Mouse (Mus musculus) hindbrain, embryonic 12.5 days (tissue): ENCODE data around the gene D430041D05Rik. TPM values are rescaled to one million over a fixed set of nuclear protein-coding genes. Genes with fewer than 3 reads are reported as not detected.

Experiments used
- ATAC-seq: fragments of 200-750 bp; cut with Nextera tagmentation; 2 replicates; pipeline ENCODE4 v1.8.0; 2017; ENCODE audit warnings: moderate TSS enrichment; ENCODE audit not compliant: low FRiP score
- H3K27ac ChIP-seq: fragments of 300-500 bp; sonication (generic); 2 replicates; pipeline ENCODE4 v1.5.1; 2016; ENCODE audit warnings: mild to moderate bottlenecking
- H3K27me3 ChIP-seq: fragments of 300-500 bp; sonication (generic); 2 replicates; pipeline ENCODE4 v1.6.1; 2016; ENCODE audit warnings: mild to moderate bottlenecking
- H3K36me3 ChIP-seq: fragments of 300-500 bp; sonication (generic); 2 replicates; pipeline ENCODE4 v1.6.1; 2016; ENCODE audit warnings: mild to moderate bottlenecking
- H3K4me1 ChIP-seq: fragments of 300-500 bp; sonication (generic); 2 replicates; pipeline ENCODE4 v1.6.1; 2016
- H3K4me2 ChIP-seq: fragments of 300-500 bp; sonication (generic); replicated peaks from 2 replicates; pipeline ENCODE4 v1.6.1; 2016; ENCODE audit warnings: mild to moderate bottlenecking
- H3K4me3 ChIP-seq: fragments of 300-500 bp; sonication (generic); 2 replicates; pipeline ENCODE4 v1.5.1; 2016; ENCODE audit warnings: mild to moderate bottlenecking
- H3K9ac ChIP-seq: fragments of 300-500 bp; sonication (generic); 2 replicates; pipeline ENCODE4 v1.6.1; 2016; ENCODE audit warnings: mild to moderate bottlenecking, moderate library complexity
- H3K9me3 ChIP-seq: fragments of 300-500 bp; sonication (generic); replicated peaks from 2 replicates; pipeline ENCODE4 v1.6.1; 2016; ENCODE audit warnings: mild to moderate bottlenecking
- WGBS: fragments of 180-500 bp; shearing (Covaris S2); methylation state at CpG from one replicate; pipeline ENCODE4 v1.1.7; 2016; 5-methylcytosine and 5-hydroxymethylcytosine counted together
- polyA plus RNA-seq: library from polyadenylated mRNA; unstranded; fragments of >200 nt; fragmentation: Nextera tagmentation; extraction: Ambion mirVana; gene quantifications from 2 replicates; pipeline ENCODE4 v1.2.1, GENCODE M21; 2016

D430041D05Rik gene
- polyA plus RNA-seq, 1 experiment from 2014 or later: 4.2 TPM

DNA sequence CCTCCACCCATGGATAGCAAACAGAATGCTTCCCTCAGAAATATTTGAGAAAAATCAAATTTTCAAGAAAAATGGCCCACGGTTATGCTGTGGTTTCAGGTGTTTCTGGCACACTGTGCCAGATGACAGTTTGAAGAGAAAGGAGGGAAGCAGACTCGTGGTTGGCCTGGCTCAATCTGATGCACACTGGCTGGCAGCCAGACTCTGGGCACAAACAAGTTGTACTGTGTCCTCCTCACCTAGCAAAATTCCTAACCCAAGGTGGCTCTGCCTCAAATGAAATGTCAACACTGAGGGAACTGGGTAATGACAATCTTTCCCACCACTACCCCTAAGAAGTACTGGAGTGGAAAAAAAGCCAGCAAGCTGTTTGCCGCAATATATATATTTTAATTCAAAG, 15.3 kb upstream of the D430041D05Rik start:
- no peaks in the 10 kb centered on the region for H3K4me1 ChIP-seq
- no peak overlapping the region for H3K27ac ChIP-seq
- no peak for ATAC-seq
- peaks cover 20% of the 10 kb centered on the region for H3K36me3 ChIP-seq
- whole genome bisulfite sequencing: 90% methylated on average over 3 of the region's 3 CpGs
- H3K27me3 ChIP-seq: no peaks in the 10 kb centered on the region
- H3K4me2 ChIP-seq: no peak overlapping the region
- no peak overlapping the region for H3K4me3 ChIP-seq
- H3K9ac ChIP-seq: no peak overlapping the region
- H3K9me3 ChIP-seq: no peaks in the 10 kb centered on the region

DNA sequence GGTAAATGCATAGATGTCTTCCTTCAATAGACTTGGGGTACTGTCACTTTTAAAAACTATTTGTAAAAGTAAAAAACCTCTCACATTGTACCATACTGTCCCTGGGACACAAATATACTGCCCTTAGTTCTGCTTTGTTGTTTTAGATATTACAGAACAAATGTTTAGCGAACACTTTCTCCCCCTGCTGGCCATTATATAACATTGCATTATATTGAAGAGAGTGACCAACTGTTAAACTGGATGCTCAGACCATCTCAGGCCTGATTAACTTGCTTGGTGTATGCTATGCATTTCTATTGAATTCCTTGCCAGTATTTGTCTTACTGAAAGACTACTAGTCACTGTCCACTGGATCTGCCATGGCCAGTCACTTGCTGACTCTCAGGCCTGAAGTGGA, 11.4 kb upstream of the D430041D05Rik start:
- Histone ChIP-seq H3K4me1 (no peaks in the 10 kb centered on the region), H3K27me3 (no peaks in the 10 kb centered on the region), H3K4me2 (no peak overlapping the region), H3K4me3 (no peak overlapping the region), H3K36me3 (peaks cover 4% of the 10 kb centered on the region), H3K9ac (no peak overlapping the region), H3K27ac (no peak overlapping the region), H3K9me3 (no peaks in the 10 kb centered on the region)
- WGBS: 6% methylated on average over 1 of the region's 1 CpGs
- ATAC-seq: peak; percentile 8; the same call in 1 of the 2 replicates

DNA sequence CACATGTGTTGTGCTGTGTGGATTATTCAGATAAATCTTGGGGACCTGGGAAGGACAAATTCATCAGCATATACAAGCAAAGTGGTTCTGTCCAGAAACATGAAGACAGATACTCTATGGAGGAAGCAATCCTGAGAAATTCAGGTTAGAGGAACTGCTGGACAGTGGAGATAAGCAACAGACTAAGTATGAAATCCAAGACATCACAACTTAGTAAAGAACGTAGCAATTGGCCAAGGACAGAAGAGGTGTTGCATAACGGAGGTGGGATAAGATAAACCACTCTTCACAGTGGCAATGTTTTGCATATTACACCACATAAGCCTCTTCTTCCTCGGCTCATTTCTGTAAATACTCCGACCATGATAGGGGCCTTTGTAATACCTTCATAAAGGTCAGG, 10.0 kb upstream of the D430041D05Rik start:
- Histone ChIP-seq H3K27me3 (no peaks in the 10 kb centered on the region), H3K9ac (no peak overlapping the region), H3K36me3 (peaks cover 4% of the 10 kb centered on the region), H3K4me1 (no peaks in the 10 kb centered on the region), H3K4me2 (no peak overlapping the region), H3K27ac (no peak overlapping the region), H3K9me3 (no peaks in the 10 kb centered on the region), H3K4me3 (no peak overlapping the region)
- 92% methylated on average over 4 of the region's 4 CpGs for WGBS
- ATAC-seq: no peak

- ATAC-seq: no peak
Observed at GRCm38 (mm10) chr2:104419999-104420398, 9.2 kb upstream of the D430041D05Rik start.

DNA sequence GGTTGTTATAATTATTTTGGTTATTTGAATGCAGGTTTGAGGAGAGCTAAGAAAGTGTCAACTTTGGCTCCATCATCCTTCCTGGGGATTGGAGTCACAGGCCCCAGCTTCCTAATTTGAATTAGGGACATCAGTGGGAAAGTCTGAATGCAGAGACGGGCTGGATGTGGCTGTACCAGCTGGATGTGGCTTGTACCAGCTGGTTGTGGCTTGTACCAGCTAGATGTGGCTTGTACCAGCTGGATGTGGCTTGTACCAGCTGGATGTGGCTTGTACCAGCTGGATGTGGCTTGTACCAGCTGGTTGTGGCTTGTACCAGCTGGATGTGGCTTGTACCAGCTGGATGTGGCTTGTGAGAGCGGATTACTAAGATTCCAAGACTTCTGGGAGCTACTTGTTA, 8.6 kb upstream of the D430041D05Rik start:
- Histone ChIP-seq H3K4me2 (no peak overlapping the region), H3K9me3 (no peaks in the 10 kb centered on the region), H3K4me1 (no peaks in the 10 kb centered on the region), H3K9ac (no peak overlapping the region), H3K4me3 (no peak overlapping the region), H3K27me3 (no peaks in the 10 kb centered on the region), H3K36me3 (no peaks in the 10 kb centered on the region), H3K27ac (no peak overlapping the region)
- no peak for ATAC-seq
- WGBS: 76% methylated on average over 2 of the region's 2 CpGs

More at GRCm38 (mm10) chr2:104419999-104420398, 9.2 kb upstream of the D430041D05Rik start:
- Histone ChIP-seq H3K27ac (no peak overlapping the region), H3K4me3 (no peak overlapping the region), H3K4me2 (no peak overlapping the region), H3K4me1 (no peaks in the 10 kb centered on the region), H3K27me3 (no peaks in the 10 kb centered on the region), H3K36me3 (peaks cover 1% of the 10 kb centered on the region), H3K9ac (no peak overlapping the region), H3K9me3 (no peaks in the 10 kb centered on the region)
- WGBS: 86% methylated on average over 1 of the region's 1 CpGs

- no peak for ATAC-seq
- H3K27ac ChIP-seq: no peak overlapping the region
- H3K4me2 ChIP-seq: no peak overlapping the region
- no peaks in the 10 kb centered on the region for H3K9me3 ChIP-seq
- no peak overlapping the region for H3K4me3 ChIP-seq
- H3K9ac ChIP-seq: no peak overlapping the region
- peaks cover 8% of the 10 kb centered on the region for H3K4me1 ChIP-seq
- peaks cover 43% of the 10 kb centered on the region for H3K27me3 ChIP-seq
- 84% methylated on average over 3 of the region's 3 CpGs for WGBS
- H3K36me3 ChIP-seq: no peaks in the 10 kb centered on the region
Observed at GRCm38 (mm10) chr2:104413011-104413410, 2.2 kb upstream of the D430041D05Rik start.

DNA sequence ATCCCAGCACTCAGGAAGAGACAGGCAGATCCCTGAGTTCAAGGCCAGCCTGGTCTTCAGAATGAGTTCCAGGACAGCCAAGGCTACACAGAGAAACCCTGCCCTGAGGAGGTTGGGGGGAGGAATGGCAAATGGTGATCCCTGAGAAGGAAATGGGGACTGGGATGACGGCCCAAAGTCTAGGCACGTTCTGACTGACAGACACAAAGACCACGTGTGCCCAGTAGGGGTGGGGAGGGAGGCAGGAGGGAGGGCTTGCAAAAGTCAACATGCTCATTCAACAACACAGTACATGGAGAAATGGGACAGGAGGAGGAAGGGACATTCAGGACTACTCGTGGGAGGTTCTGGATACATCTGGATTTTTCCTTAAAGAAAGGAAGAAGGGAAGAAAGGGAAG, 1.7 kb upstream of the D430041D05Rik start:
- no peaks in the 10 kb centered on the region for H3K36me3 ChIP-seq
- H3K27me3 ChIP-seq: peaks cover 48% of the 10 kb centered on the region
- no peak overlapping the region for H3K4me3 ChIP-seq
- ATAC-seq: no peak
- H3K4me1 ChIP-seq: peaks cover 12% of the 10 kb centered on the region
- no peak overlapping the region for H3K9ac ChIP-seq
- WGBS: 37% methylated on average over 4 of the region's 4 CpGs
- H3K27ac ChIP-seq: no peak overlapping the region
- H3K4me2 ChIP-seq: no peak overlapping the region
- H3K9me3 ChIP-seq: no peaks in the 10 kb centered on the region

GRCm38 (mm10) chr2:104411806-104412205, 993 bp upstream of the D430041D05Rik start:
- WGBS: 92% methylated on average over 7 of the region's 7 CpGs
- Histone ChIP-seq H3K4me1 (peaks cover 17% of the 10 kb centered on the region), H3K4me3 (no peak overlapping the region), H3K27me3 (peaks cover 55% of the 10 kb centered on the region), H3K27ac (no peak overlapping the region), H3K4me2 (no peak overlapping the region), H3K9ac (no peak overlapping the region), H3K9me3 (no peaks in the 10 kb centered on the region), H3K36me3 (no peaks in the 10 kb centered on the region)
- ATAC-seq: no peak

- H3K4me2 ChIP-seq: peak overlapping the region; percentile 94
- peak overlapping the region; percentile 74 for H3K4me3 ChIP-seq
- peak overlapping the region; percentile 87 for H3K27ac ChIP-seq
- H3K9ac ChIP-seq: peak overlapping the region; percentile 86
- no peaks in the 10 kb centered on the region for H3K36me3 ChIP-seq
- H3K9me3 ChIP-seq: no peaks in the 10 kb centered on the region
- peak; percentile 93 for ATAC-seq
- under 1% methylated on average over 111 of the region's 111 CpGs for WGBS
- peaks cover 55% of the 10 kb centered on the region for H3K27me3 ChIP-seq
- H3K4me1 ChIP-seq: peaks cover 18% of the 10 kb centered on the region
Observed at GRCm38 (mm10) chr2:104409851-104410821, 677 bp downstream of the D430041D05Rik start.

- Histone ChIP-seq H3K27me3 (peaks cover 52% of the 10 kb centered on the region), H3K9me3 (no peaks in the 10 kb centered on the region), H3K36me3 (no peaks in the 10 kb centered on the region), H3K4me3 (no peak overlapping the region), H3K9ac (no peak overlapping the region), H3K4me1 (peaks cover 18% of the 10 kb centered on the region), H3K27ac (no peak overlapping the region), H3K4me2 (peak overlapping the region; percentile 94; the same call in 1 of the 2 replicates)
- ATAC-seq: no peak
- 70% methylated on average over 7 of the region's 7 CpGs for WGBS
Observed at GRCm38 (mm10) chr2:104408351-104408750, 2.5 kb downstream of the D430041D05Rik start.

DNA sequence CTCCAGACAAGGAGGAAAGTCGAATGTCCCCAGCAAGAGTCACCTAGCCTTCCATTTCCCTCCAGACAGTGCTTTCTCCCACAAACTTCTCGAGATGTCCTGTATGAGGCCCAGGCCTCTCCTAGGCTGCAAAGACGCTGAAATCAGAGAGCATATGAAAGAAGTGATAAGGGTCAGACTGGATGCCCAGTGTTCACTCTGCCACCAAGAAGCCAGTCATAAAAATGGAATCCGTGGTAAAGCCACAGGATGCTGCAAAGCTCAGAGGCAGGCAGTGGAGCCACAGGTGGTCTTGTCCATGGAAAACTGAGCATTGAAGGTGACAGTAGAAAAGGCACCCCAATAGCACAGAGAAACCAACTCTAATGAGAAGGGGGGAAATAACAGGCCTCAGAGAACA, 2.9 kb downstream of the D430041D05Rik start:
- Histone ChIP-seq H3K36me3 (no peaks in the 10 kb centered on the region), H3K4me2 (no peak overlapping the region), H3K27ac (no peak overlapping the region), H3K9ac (no peak overlapping the region), H3K9me3 (no peaks in the 10 kb centered on the region), H3K4me3 (no peak overlapping the region), H3K4me1 (peaks cover 18% of the 10 kb centered on the region), H3K27me3 (peaks cover 50% of the 10 kb centered on the region)
- WGBS: 69% methylated on average over 4 of the region's 4 CpGs
- no peak for ATAC-seq

- Histone ChIP-seq H3K4me1 (peaks cover 14% of the 10 kb centered on the region), H3K36me3 (no peaks in the 10 kb centered on the region), H3K4me3 (no peak overlapping the region), H3K27me3 (peaks cover 23% of the 10 kb centered on the region), H3K9me3 (no peaks in the 10 kb centered on the region), H3K9ac (no peak overlapping the region), H3K27ac (no peak overlapping the region), H3K4me2 (no peak overlapping the region)
- no peak for ATAC-seq
- WGBS: 83% methylated on average over 6 of the region's 6 CpGs
Observed at GRCm38 (mm10) chr2:104404036-104404435, 6.8 kb downstream of the D430041D05Rik start.
